Mouse (Mus musculus): ENCODE results near the gene Itfg2.
A peak's percentile ranks its signal among the peaks of the same experiment; 100 is the strongest.
"Not testable (repeated sequence)": the region's sequence is repeated elsewhere in the genome, so short reads cannot be mapped to it uniquely, and the experiment has no call there.

Itfg2 gene

GRCm38 (mm10) chr6:128380594-128381167 lies 44.0 kb downstream of the Itfg2 start:
- DNase-seq = not testable (repeated sequence)

GRCm38 (mm10) chr6:128379636-128380035 lies 45.1 kb downstream of the Itfg2 start:
- no peak for DNase-seq

- no peak for DNase-seq
Measured at GRCm38 (mm10) chr6:128376371-128377085, 48.2 kb downstream of the Itfg2 start.

- peak; percentile 32 for DNase-seq
Measured at GRCm38 (mm10) chr6:128375192-128375591, 49.5 kb downstream of the Itfg2 start, which contains the start of the genes Tex52 and Gm44596. Gene Tex52 (plus strand): TSS chr6:128375456. Gene Gm44596 (plus strand): TSS chr6:128375503.

- no peak for DNase-seq
Measured at GRCm38 (mm10) chr6:128370040-128370439, 54.7 kb downstream of the Itfg2 start.

- no peak for DNase-seq
Measured at GRCm38 (mm10) chr6:128366466-128366865, 58.3 kb downstream of the Itfg2 start.

- DNase-seq = no peak
Measured at GRCm38 (mm10) chr6:128364721-128365120, 60.0 kb downstream of the Itfg2 start.

GRCm38 (mm10) chr6:128363007-128363825 lies 61.5 kb downstream of the Itfg2 start:
- DNase-seq = peak; percentile 18

- peak; percentile 83 for DNase-seq
Measured at GRCm38 (mm10) chr6:128362381-128363006, 62.2 kb downstream of the Itfg2 start, which contains the start of the genes Rhno1 and Foxm1. Gene Rhno1 (minus strand): TSS chr6:128362911. Gene Foxm1 (plus strand): TSS chr6:128362967.

GRCm38 (mm10) chr6:128361901-128362300 lies 62.8 kb downstream of the Itfg2 start:
- no peak for DNase-seq
